Mouse (Mus musculus): Measurements from ENCODE around the gene Lat.

GRCm38 (mm10) chr7:126414725-126415124, 45.4 kb upstream of the Lat start, which contains the start of gene Cd19:
- 0 out of 2 replicates have a peak, but pooled peaks have one; percentile 15 for TF ChIP-seq POLR2A (IDR thresholded peaks at IDR 0.05; ENCODE audit: borderline replicate concordance, extremely low read depth, low read depth, low read length)
- no peak for TF ChIP-seq CTCF (IDR thresholded peaks at IDR 0.05; ENCODE audit: insufficient read depth, low read length)

Measured in lung, adult 2 months (tissue).